Mouse (Mus musculus) adrenal gland, postnatal 14 days (tissue): ENCODE measurements at regions not wholly inside any gene's neighbourhood (a gene's known extent, or its start where the extent isn't known, plus 50 kb on each side); places are given as distances from the start of the nearest gene placed in this dataset.
A peak's percentile ranks its signal among the peaks of the same experiment; 100 is the strongest.

Experiments
- DNase-seq: peaks from one replicate; pipeline ENCODE4 v3.0.0; 2021; ENCODE audit warnings: mixed read lengths

DNA sequence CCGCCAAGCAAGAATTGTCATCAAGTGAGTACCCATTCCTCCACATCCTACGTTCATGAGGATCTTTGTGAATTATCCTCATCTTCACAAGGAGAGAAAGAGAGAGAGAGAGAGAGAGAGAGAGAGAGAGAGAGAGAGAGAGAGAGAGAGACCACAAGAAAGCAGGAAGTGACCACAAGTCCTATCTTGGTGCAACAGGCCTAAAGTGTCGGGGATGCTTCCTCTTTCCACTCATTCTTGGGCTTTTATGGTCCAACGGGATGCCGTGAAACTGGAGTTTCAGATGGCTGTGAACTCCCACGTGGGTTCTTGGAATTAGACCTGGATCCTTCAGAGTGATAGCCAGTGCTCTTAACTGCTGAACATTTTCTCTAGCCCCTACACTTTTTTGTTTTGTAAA lies 53.1 kb upstream of the Rai14 start:
- DNase-seq: no peak

DNA sequence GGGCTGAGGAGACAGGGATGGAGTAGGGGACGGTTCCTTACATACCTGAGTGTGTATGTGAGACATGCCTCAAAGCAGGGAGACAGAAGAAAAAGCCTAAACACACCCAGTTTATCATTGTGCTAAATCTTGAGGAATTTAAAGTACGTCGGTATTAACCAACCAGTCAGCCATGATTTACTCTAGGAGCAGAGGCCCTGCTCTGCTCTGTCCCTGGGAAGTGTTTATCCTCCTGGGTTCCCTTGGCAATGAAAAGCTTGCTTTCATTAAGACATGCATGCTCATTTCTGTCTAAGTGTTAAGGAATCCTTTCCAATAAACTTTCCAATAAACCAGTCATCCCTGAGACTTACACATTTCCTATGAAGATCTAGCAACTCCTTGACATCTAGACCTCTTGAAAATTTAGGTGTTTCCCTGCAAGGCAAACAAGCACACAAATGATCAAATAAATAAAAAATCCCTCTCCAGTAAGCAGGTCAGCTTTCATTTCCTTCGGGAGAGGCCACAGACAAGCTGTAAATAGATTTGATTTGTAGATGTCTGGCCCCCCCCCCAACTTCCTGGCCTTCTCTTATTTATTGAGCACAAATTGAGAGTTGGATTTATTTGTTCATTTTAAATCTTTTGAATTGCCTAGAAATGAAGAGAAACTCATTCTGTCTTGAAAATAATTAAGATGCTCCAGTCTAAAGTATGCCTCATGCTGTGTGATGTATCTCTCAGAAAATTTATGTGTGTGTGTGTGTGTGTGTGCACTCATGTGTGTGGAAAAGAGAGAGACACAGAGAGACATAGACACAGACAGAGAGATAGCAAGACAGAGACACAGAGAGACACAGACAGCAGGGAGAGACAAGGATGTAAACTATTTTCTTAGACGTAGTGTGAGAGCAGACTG lies 56.2 kb upstream of the Rai14 start:
- DNase-seq: no peak

DNA sequence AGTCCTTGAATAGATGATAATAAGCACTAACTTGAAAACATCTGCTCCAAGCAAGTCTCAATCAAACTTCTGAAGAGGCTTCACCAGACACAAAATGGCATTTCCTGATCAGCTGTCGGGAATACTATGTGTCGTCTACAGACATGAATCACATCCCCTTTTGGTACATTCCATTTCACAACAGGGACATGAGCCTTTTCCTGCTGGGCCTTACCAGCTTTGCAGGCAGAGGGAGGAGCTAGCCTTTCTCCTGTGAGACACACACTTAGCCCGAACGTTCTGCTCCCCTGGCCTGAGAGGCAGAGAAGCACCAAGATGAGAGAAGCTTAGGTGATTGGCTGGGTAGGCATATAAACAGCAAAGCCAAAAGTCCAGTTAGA lies 56.9 kb upstream of the Rai14 start:
- DNase-seq: peak; percentile 17

DNA sequence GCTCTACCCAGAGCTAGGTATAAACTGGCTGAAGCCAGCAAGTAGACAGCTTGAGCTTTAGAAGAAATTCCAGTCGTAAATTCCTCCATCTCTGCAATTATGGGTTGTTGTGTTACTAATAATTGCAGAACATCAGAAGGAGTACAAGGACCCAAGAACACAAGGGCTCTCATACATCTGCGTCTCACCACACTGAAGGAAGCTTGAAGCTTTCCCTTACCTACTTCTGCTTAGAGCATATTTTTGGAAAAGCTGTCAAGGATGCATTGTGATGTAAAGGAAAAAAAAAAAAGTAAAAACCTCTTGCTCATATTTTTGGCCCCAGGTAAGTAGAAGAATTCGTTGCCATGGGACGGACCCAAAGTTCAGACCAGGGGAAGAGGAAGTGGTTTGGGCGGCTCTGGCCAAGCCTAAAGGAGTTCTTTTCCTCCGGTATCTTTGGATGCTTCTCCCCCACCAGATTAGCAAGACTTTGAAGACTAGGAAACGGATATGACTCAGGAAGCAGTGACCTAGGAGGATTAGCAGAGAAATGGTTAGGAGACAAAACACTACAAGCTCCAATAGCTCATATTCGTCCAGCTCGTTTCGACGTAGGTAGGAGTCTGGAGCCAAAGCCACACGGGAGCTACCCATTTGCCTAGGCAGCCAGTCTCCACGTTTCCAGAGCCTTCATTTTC lies 65.7 kb upstream of the Rai14 start:
- peak; percentile 27 for DNase-seq

DNA sequence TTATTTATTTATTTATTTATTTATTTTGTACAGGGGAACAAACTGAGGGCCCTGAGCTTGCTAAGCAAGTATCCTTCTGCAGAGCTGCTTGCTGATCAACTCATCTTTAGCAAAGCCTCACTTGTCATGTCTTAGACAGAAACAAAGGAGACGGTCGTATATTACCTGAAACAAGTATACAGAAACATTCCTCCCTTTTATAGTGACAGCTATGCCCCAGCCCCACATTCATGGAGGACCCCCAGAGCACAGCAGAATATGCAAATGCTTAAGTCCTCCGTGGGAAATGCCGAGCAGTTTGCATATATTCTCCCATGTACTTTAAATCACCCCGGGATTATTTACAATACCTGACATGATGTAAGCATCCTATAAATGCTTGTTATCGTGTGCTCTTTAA lies 74.9 kb upstream of the Rai14 start:
- DNase-seq: no peak

DNA sequence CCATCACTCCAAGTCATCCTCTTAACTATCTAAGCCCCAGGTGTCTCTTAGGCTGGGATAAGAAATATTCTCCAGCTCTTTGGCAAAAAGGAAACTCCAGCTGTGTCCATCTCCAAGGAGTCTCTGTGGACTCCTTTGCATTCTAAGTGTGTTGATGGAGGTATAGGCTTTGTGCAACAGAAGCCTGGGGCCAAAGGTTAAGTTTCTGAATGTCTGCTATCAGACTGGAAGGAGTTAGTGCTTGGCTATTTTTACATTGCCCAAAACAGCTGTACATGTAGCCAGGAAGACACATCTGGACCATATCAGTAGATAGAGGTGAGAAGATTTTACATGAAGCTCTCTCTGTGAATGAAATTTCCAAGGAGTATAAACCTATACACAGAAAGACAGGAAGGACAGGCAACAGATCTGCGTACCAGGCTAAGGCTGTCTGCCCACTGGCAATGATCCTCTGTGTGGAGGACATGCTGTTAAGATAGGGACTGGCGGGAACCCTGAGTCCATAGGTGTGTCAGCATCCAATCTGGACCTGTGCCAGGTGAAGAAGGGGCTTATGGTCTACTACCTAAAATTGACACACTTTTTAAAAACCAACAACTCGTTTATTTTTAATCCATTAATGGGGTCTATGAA lies 76.6 kb upstream of the Rai14 start:
- DNase-seq: no peak

DNA sequence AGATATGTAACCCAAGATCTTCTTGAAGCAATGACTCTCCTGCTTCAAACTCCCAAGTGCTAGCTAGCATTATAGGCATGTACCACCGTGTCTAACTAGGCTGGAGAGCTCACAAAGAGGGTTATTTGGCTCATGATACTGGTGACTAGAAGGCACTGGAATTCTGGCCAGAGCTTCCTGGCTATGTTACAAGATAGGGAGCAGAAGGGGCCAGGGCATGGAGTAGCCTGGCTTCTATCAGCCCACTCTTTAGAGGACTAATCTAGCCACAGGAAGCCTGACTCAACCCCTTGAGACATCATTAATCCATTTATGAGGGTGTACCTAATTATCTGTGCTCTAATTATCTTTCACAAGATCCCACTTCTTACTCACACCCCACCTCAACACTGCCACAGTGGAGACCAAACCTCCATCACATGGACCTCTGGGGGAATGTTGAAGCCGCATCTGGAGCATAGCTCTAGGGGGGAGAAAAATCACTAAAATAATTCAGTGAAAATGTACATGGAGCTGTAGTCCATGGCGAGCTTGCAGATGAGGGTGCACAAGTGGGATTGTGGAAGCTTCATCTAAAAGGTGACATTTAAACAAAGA lies 77.2 kb upstream of the Rai14 start:
- no peak for DNase-seq

DNA sequence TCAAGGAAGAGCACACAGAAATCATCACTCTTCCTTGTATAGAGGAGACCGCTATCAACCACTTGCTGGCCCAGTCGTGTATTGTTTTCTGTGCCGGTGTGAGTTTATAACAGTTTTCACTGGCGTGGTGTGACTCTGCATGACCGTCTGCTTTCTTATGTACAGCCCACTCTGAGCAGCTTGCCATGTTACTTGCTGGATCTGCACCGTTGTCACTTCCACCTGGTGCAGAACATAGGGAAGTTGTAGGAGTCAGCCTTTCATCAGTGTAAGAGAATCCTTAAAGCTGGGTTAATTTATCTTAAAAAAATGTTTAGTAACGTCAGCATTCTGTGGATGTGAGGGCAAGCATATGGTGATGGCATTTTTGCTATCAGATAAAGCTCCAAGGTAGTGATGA lies 77.7 kb upstream of the Rai14 start:
- DNase-seq: no peak

DNA sequence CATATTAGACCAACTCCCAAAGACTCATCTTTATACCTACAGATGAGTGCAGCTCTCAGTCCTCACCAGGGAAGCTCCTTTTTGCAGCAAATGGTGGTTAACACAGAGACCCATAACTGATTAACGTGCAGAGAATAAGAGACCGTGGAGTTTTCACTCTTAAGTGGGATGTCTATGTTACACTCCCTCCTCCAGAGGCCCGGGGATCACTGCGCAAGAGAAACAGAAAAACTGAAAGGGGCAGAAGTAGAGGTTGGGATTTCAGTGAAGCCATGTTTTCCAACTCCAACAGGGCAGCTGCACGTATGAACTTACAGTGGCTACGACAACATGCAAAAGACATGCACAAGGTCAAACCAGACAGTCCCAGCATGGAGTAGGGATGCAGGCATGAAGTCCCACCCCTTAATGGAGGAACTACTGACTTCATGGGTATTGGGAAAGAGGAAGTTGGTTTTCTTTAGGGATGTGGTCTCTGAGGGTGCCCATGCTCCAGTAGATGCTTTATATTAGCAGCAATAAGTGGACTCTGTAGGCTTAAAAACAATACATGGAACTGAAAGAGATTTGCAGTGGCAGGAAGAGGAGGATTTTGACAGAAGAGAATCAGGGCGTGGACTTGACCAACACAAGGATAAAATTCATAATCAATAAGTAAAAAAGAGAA lies 80.8 kb upstream of the Rai14 start:
- no peak for DNase-seq

DNA sequence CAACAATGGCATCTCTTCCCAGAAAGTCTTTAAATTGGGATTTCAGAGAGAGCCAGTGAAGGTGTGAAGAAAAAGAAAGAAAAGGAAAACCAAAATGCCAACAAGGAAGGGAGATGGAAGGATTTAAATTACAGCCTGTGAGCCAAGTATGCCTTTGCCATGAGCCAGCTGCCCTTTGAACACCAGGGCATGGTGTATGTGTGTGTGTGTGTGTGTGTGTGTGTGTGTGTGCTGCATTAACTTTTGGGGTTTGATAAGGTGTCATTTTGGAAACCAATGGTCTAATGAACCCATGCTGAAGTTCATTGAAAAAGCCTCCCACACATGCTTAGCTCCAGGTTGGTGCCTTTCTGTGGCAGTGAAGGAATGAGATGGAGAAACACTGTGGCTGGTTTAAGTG lies 85.2 kb upstream of the Rai14 start:
- DNase-seq: no peak

DNA sequence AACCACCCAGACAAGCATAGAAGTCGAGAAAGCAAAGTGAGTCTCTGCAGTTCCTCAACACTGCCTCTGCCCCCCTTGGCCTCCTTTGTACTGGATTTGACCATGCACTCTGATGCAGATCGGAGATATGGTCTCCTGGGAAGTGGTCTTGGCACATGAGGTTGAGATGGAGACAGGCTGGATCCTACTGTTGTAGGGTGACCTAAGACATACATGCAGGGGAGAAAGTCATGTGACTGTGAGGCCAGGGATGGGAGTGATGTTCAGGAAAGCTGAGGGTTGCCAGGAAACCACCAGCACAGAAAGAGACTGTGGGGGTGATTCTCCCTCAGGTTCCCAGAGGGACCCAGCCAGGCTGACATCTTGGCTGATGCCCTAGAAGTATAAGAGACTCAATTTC lies 99.8 kb upstream of the Rai14 start:
- DNase-seq: no peak

DNA sequence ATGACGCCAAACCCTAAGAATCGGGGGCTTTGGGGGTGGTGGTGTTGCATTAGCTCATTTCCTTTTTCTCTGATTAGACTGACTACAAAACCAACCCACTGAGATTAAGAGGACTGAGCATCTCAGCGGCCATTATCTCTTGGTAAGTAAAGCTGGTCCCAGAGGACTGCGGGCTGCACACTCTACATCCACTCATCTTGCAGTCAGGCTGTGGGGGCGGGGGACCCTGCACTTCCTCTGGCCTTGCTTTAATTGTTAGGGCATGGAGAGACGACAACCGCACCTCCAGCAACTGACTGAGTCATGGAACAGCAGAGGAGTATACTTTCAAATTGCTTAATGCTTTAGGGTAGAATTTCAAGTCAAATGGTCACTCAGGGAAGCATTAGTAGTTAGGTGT lies 100.3 kb upstream of the Rai14 start:
- peak; percentile 31 for DNase-seq

DNA sequence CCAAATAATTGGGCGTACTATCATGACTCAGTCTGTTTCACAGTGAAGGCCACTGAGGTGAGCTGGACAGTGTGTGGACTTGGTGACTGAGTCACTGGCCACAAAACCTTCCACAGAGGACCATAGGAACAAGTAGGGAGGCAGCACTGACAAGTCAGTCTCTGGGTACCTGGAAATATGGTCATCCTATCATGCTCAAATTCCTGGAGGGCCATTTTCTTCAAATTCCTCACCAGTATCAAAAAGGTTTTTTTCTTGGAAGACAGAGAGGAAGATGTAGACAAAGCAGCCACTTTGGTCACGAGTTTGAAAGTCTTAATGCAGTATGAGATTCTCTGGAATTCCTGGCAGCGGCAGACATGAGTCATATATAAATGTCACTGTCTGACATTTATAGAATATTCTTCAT lies 101.8 kb upstream of the Rai14 start:
- peak; percentile 24 for DNase-seq

DNA sequence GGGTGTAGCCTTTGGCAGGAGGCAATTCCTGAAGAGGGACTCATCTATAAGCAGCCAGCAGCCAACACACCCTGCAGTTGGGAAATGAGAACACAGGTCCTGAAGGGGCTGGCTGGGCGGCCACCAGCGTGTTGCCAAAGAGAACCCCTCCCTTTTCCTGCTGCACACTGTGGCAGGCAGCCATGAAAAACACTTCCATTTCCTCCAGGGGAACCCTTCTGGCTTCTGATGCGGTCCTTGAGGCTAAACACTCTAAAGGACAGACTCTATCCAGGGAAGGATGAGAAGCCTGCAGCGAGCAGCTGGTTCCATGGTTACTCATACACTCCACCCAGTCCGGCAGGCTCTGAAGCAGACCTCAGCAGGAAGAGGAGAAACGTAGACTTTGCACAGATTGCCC lies 103.8 kb upstream of the Rai14 start:
- peak; percentile 82 for DNase-seq

DNA sequence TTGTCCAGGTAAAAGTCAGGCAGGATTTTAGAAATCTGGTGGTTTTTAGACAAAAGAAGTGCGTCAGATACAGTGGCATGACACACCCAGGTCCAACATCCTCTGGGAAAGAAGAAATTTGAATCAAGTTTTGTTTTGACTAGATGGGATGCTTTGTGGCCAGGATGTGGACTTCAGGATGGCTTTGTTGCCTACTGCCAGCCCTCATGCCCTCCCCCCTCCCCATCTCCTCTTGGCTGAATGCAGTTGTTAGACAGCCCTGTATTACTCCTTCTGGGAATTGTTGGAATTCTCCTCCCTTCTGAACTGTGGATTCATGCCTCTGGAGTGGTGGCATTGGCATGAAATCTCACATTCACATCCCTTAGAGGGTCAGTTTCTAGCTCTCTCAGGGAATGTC lies 104.3 kb upstream of the Rai14 start:
- no peak for DNase-seq

DNA sequence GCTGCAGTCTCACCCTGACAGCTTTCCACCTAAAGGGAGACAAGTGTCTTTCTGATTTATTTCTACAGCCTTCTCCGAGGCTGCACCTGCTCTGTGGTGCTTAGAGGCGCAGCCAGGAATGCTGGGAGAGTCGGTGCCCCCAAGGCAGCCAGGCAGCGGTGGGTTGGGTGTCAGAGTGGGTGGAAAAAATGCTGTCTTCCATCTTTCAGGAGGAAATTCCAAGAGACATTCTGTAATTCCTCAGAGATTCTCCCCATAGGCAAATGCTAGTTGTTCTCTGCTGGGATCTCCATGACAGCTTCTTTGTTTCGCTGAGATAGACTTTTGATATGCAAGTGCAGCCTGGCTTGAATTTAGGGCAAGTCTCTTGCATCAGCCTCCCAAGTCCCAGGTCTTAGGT lies 109.5 kb upstream of the Rai14 start:
- DNase-seq: no peak

DNA sequence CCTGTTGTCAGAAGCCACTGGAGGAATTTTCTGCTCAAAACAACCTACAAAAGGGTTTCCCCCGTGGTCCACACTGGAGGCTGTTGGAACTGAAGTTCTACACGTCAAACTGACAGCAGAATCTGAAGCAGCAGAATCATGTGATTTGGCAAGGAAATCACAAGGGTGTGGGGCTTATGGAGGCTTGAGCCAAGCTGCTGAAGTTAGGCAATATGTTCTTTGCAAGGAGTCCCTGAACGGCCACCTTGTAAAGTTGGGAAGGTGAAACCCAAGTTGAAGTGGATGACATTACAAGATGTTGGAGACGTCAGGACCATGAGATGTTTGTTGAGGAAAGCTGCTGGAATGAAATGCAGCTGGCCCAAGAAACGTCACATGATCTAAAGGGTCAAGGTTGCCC lies 115.2 kb upstream of the Rai14 start:
- no peak for DNase-seq

DNA sequence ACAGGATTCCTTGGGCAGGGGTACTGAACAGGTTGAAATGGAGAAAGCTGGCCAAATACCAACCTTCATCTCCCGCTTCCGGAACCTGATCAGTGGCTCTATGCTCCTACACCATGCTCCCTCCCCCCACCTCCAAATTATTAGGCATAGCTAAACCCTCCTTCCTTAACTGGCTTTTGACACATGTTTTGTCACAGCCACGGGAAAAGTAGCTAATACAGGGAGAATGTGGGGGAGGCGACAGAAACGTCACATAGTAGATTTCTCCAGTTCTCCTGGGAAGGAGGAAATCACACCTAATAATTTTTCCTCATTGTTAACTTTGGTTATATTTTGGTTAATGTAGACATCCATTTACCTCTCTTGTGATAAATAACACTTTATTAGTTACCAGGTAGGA lies 116.1 kb upstream of the Rai14 start:
- no peak for DNase-seq

DNA sequence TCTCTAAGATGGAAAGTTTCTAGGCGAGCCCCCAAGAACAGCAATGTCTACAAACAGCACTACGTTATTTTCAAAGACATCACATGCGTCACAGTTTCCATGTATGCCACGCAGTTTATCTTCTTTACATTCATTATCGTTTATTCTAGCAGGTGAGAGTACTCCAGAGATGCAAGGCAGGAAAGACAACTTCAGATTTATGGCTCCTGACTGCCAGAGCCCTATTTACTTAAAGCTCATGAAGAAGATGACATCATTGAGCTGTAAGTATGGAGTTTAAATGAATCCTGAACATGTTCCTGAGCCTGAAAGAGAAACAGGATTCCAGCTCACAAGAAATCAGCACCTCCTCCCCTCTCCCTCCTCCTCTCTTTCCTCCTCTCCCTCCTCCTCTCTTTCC lies 116.7 kb upstream of the Rai14 start:
- no peak for DNase-seq

DNA sequence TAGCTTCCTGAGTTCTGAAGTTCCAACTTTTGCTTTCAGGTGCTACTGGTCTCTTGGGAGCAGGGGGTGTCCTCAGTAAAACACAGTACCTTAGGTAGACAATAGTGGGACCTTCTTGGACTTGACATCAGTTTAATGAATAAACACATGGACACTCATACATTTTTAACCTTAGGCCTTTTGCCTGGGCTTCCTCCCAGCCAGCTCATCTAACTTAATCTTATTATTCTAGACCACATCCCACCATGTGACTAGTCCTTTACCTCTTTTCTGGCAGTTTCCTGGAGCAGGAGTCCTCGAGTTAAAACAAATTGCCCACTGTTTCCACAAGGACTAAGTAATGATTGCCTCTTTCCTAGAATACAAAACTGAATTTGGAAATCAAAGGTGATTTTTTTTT lies 117.9 kb upstream of the Rai14 start:
- no peak for DNase-seq

DNA sequence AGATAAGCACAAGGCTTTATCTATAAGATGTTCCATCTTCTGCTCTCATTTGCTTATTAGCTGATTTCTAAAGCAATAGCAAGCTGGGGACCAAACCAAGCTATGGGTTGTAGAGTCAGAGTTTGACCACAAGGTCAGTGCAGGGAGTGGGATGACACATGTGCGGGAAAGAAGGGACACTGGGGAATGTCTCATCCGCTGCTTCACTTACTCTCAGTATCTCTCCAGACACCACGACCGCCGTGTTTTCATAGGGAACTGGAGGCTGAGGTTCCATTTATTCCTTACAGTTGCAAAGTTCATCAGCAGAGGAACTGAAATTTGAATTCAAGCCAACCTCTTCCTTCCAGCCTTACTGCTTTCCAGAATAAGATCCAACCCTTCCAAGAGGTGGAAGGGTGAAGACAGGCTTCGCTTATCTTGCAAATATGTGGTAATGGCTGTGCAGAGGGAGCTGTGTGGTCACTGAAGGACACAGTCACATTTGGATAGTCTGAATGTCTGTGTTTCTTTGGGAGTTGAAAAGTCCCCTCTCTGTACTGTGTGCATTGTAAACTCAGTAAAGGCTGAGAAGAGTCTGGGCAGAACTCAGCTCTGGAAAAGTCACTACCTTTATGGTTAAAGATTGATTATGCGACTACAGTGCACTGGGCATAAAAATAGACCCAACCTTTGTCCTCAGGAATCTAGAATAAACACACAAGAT lies 118.1 kb upstream of the C1qtnf3 start:
- DNase-seq: no peak
